Mouse (Mus musculus): ENCODE results near the gene Sv2a. TPM values are rescaled to one million over a fixed set of nuclear protein-coding genes. Genes with fewer than 3 reads are reported as not detected.
"Not testable (repeated sequence)": the region's sequence is repeated elsewhere in the genome, so short reads cannot be mapped to it uniquely, and the experiment has no call there.

Gene Sv2a
- polyA plus RNA-seq, 1 experiment from 2014 or later, result 3.6 TPM

DNA sequence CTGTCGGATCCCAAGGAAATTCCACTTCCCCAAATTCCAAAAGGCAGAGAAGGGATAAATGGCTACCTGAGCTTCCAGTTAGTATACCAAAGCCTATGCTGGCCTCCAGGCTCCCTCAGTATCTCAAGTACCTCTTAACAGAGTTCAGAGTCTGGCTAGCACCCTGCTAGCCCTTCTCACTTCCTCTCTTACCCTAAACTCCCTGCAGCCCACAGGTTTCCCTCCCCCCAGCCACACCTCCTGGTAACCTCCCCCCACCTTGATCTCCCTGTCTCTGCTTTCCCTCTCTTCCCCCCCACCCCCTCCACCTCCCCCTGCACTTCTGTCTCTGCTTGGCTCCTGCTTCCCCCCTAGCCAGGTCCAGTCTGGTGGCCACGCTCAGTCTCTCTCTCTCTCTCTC lies 18.8 kb downstream of the Sv2a start:
- ATAC-seq (ENCODE audit: insufficient read depth), result no peak
- no peaks in the 10 kb centered on the region for H3K27me3 ChIP-seq (ENCODE audit: insufficient read depth, low read length)
- H3K4me3 ChIP-seq (ENCODE audit: low read depth, low read length), result no peak overlapping the region
- 0 out of 2 replicates have a peak, but pooled peaks cover 4% of the 10 kb centered on the region for H3K36me3 ChIP-seq (ENCODE audit: insufficient read depth)
- peaks cover 10% of the 10 kb centered on the region; the same call in 1 of the 2 replicates for H3K4me1 ChIP-seq (ENCODE audit: insufficient read depth)
- no peak overlapping the region for H3K9ac ChIP-seq
- H3K9me3 ChIP-seq (ENCODE audit: low read depth, low read length), result no peaks in the 10 kb centered on the region
- TF ChIP-seq CTCF (IDR thresholded peaks at IDR 0.05; ENCODE audit: low read depth), result no peak
- H3K27ac ChIP-seq (ENCODE audit: low read depth), result no peak overlapping the region
- no peak for DNase-seq
- WGBS, result 24% methylated on average over 2 of the region's 2 CpGs
- H3K4me2 ChIP-seq, result no peak overlapping the region

DNA sequence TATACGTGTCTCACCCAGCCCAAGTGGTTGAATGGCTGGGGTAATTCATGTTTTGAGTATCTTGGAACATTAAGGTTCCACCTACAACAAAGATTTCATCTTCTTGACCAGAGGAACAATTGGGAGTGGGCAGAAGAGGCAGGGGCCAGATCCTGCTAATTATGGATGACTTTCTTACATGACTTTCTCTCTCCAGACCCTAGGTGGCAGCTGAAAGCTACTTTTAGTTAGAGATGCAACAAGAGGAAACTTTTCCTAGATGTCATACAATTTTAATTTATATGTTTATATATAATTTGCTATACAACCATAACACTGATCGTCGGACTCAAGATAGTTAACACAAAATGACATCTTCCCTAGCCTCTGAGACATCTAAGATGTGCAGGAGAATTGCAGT lies 26.9 kb downstream of the Sv2a start:
- Histone ChIP-seq H3K4me3 (ENCODE audit: low read depth, low read length) (no peak overlapping the region), H3K36me3 (ENCODE audit: insufficient read depth) (no peaks in the 10 kb centered on the region), H3K9me3 (ENCODE audit: low read depth, low read length) (no peaks in the 10 kb centered on the region), H3K9ac (no peak overlapping the region), H3K4me2 (no peak overlapping the region), H3K4me1 (ENCODE audit: insufficient read depth) (no peaks in the 10 kb centered on the region), H3K27ac (ENCODE audit: low read depth) (no peak overlapping the region), H3K27me3 (ENCODE audit: insufficient read depth, low read length) (0 out of 2 replicates have a peak, but pooled peaks cover 3% of the 10 kb centered on the region)
- no peak for DNase-seq
- 67% methylated on average over 3 of the region's 3 CpGs for WGBS
- TF ChIP-seq CTCF (IDR thresholded peaks at IDR 0.05; ENCODE audit: low read depth), result 0 out of 2 replicates have a peak, but pooled peaks have one; percentile 9
- no peak for ATAC-seq (ENCODE audit: insufficient read depth)

DNA sequence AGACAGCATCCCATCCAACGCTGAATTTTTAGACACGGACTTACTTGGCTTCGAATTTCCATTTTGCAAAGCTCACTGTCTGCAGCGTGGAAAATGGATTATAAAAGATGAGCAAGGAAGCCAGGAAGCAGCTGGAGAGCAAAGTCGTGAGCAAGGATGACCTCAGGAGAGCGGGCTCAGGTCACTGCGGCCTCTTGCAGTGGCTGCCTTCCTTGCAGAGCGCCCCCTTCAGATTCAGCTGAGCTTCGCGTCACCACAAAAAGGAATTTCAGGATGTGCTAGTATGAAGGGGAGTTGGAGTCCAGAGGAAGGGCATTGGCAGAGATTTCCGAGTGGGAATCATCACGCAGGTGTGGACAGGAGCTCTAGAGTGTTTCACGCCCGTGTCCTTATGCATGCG lies 28.3 kb downstream of the Sv2a start:
- ATAC-seq (ENCODE audit: insufficient read depth) (no peak), DNase-seq (peak; percentile 28)
- peak; percentile 37 for TF ChIP-seq CTCF (IDR thresholded peaks at IDR 0.05; ENCODE audit: low read depth)
- H3K36me3 ChIP-seq (ENCODE audit: insufficient read depth), result no peaks in the 10 kb centered on the region
- H3K9ac ChIP-seq, result no peak overlapping the region
- no peak overlapping the region for H3K4me3 ChIP-seq (ENCODE audit: low read depth, low read length)
- 0 out of 2 replicates have a peak, but pooled peaks cover 3% of the 10 kb centered on the region for H3K27me3 ChIP-seq (ENCODE audit: insufficient read depth, low read length)
- WGBS, result 21% methylated on average over 15 of the region's 15 CpGs
- no peaks in the 10 kb centered on the region for H3K4me1 ChIP-seq (ENCODE audit: insufficient read depth)
- no peak overlapping the region for H3K4me2 ChIP-seq
- no peaks in the 10 kb centered on the region for H3K9me3 ChIP-seq (ENCODE audit: low read depth, low read length)
- no peak overlapping the region for H3K27ac ChIP-seq (ENCODE audit: low read depth)

DNA sequence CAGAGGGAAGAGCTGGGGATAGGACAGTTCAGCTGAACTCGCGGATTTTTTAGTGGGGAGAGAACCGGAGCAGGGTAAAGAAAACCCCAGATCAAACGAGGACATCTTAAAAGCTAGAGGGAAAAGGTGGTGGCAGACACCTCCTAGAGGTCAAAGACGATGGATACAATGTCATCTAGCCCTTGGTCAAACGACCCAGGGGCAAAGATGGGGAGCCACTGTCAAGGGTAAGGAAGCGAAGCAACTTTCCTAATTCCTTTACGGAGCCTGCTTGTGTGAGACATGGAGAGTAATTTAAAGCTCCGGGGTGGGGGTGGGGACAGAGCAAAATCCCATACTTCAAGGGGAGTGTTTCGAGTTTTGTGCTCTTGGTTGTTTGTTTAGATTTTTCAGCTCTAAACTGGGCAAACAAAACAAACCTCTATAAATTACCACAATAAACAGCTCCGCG lies 38.3 kb downstream of the Sv2a start:
- Histone ChIP-seq H3K27ac (ENCODE audit: low read depth) (peak overlapping the region; percentile 99), H3K9ac (peak overlapping the region; percentile 68), H3K4me1 (ENCODE audit: insufficient read depth) (peaks cover 15% of the 10 kb centered on the region; the same call in 1 of the 2 replicates), H3K9me3 (ENCODE audit: low read depth, low read length) (no peaks in the 10 kb centered on the region), H3K4me2 (peak overlapping the region; percentile 93), H3K36me3 (ENCODE audit: insufficient read depth) (no peaks in the 10 kb centered on the region), H3K4me3 (ENCODE audit: low read depth, low read length) (peak overlapping the region; percentile 52), H3K27me3 (ENCODE audit: insufficient read depth, low read length) (no peaks in the 10 kb centered on the region)
- 0% methylated on average over 12 of the region's 12 CpGs for WGBS
- peak; percentile 35 for TF ChIP-seq CTCF (IDR thresholded peaks at IDR 0.05; ENCODE audit: low read depth)
- peak; percentile 2; the same call in 1 of the 2 replicates for ATAC-seq (ENCODE audit: insufficient read depth)
- peak; percentile 52 for DNase-seq

DNA sequence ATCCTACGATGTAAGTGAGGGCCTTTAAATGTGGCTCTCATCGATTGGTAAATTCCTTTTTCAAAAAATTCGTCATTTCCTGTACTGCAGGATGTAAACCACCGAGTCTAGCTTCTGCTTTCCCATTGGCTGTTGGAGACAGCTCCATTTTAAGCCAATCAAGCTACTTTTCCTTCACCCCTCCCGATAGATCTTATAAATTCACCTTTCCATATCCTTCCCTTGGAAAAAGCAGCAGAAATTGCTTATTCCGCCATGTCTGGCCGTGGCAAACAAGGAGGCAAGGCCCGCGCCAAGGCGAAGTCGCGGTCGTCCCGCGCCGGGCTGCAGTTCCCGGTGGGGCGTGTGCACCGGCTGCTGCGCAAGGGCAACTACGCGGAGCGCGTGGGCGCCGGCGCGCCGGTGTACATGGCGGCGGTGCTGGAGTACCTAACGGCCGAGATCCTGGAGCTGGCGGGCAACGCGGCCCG lies 38.7 kb downstream of the Sv2a start, which contains the start of the genes Bola1 and Hist2h2ab:
Bola1 (minus strand) TSS at position 49 of the 470 bp plus-strand sequence.
Hist2h2ab (plus strand) TSS at position 205 of the 470 bp plus-strand sequence.
- peak; percentile 85 for ATAC-seq (ENCODE audit: insufficient read depth)
- H3K27ac ChIP-seq (ENCODE audit: low read depth), result peak within 1 kb of the TSS; percentile 99
- peak; percentile 92 for DNase-seq
- no peaks in the 10 kb centered on the region for H3K9me3 ChIP-seq (ENCODE audit: low read depth, low read length)
- WGBS, result under 1% methylated on average over 37 of the region's 37 CpGs
- no peaks in the 10 kb centered on the region for H3K36me3 ChIP-seq (ENCODE audit: insufficient read depth)
- no peak for TF ChIP-seq CTCF (IDR thresholded peaks at IDR 0.05; ENCODE audit: low read depth)
- peaks cover 15% of the 10 kb centered on the region; the same call in 1 of the 2 replicates for H3K4me1 ChIP-seq (ENCODE audit: insufficient read depth)
- H3K4me3 ChIP-seq (ENCODE audit: low read depth, low read length), result peak within 1 kb of the TSS; percentile 52
- no peaks in the 10 kb centered on the region for H3K27me3 ChIP-seq (ENCODE audit: insufficient read depth, low read length)
- peak within 1 kb of the TSS; percentile 93 for H3K4me2 ChIP-seq
- H3K9ac ChIP-seq, result peak within 1 kb of the TSS; percentile 82

DNA sequence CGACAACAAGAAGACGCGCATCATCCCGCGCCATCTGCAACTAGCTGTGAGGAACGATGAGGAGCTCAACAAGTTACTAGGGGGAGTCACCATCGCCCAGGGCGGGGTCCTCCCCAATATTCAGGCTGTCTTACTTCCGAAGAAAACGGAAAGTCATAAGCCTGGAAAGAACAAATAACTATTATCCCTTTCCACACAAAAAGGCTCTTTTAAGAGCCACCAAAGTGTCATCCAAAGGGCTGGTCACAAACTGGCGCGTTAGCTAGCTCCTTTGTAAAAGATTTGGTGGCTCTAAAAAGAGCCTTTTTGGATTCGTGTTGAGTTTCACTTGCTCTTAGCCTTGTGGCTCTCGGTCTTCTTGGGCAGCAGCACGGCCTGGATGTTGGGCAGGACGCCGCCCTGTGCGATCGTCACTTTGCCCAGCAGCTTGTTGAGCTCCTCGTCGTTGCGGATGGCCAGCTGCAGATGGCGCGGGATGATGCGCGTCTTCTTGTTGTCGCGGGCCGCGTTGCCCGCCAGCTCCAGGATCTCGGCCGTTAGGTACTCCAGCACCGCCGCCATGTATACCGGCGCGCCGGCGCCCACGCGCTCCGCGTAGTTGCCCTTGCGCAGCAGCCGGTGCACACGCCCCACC lies 39.3 kb downstream of the Sv2a start:
- H3K27me3 ChIP-seq (ENCODE audit: insufficient read depth, low read length); H3K36me3 ChIP-seq (ENCODE audit: insufficient read depth); H3K9me3 ChIP-seq (ENCODE audit: low read depth, low read length): not testable (repeated sequence)
- 1% methylated on average over 30 of the region's 47 CpGs for WGBS
- Histone ChIP-seq H3K4me3 (ENCODE audit: low read depth, low read length) (peak overlapping the region; percentile 52), H3K4me2 (peak overlapping the region; percentile 93), H3K27ac (ENCODE audit: low read depth) (peak overlapping the region; percentile 99), H3K9ac (peak overlapping the region; percentile 82), H3K4me1 (ENCODE audit: insufficient read depth) (peaks cover 15% of the 10 kb centered on the region; the same call in 1 of the 2 replicates)
- ATAC-seq (ENCODE audit: insufficient read depth) (peak; percentile 5; the same call in 1 of the 2 replicates), DNase-seq (peak; percentile 67)

Measured in lung, embryonic 14.5 days (tissue).